In the genomic region with DNA sequence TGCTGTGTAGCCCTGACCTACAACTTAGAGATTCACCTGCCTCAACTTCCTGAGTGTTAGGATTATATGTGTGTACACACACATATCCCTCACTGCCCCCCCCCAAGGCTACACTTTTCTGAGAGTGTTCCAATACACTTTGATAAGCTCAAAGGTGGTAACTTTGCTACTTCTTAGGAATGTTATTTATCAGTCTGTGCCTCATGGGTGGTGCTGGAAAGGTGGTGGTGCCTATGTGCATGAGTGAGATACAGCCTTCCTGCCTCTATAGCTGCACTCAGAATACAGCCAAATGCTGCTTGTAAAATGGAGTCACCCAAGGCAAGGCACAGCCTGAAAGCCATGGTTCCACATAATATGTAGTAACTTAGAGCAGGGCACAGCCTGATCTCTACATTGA, we compare ENCODE assay signal across 13 mouse cellular contexts. TPM values are rescaled to one million over a fixed set of nuclear protein-coding genes. Genes with fewer than 3 reads are reported as not detected.
DNase-seq lines count a peak whose midpoint lies in the region; ATAC-seq and TF ChIP-seq lines count a peak whose summit lies in the region.
"Had no signal": no experiment of that assay in that cellular context is flagged by ENCODE, and none has a peak within 500 bp of the region (broad histone marks: within the 10 kb centered on the region; RNA-seq: fewer than 3 reads in every experiment).

No protein-coding gene starts in this region.

- H3K9me3 ChIP-seq in MEL (replicated peaks; ENCODE audit: insufficient read depth, low read length) = no peaks in the 10 kb centered on the region
- H3K9me3 ChIP-seq in liver, postnatal 0 days (ENCODE audit: low read length) = no peaks in the 10 kb centered on the region
- H3K9me3 ChIP-seq: forebrain, embryonic 15.5 days; hindbrain, embryonic 10.5 days had no signal

- H3K27me3 ChIP-seq in MEL (ENCODE audit: control insufficient read depth in 1 of 2, insufficient read depth in 2 of 2, low read length in 2 of 2) = no peaks in the 10 kb centered on the region
- H3K27me3 ChIP-seq in liver, postnatal 0 days (ENCODE audit: insufficient read depth, low read length) = no peaks in the 10 kb centered on the region
- H3K27me3 ChIP-seq: forebrain, embryonic 15.5 days had no signal

- peak overlapping the region; percentile 53 for H3K4me2 ChIP-seq in liver, postnatal 0 days (ENCODE audit: low read depth, low read length)
- H3K4me2 ChIP-seq: forebrain, embryonic 15.5 days; lung, embryonic 14.5 days had no signal

- peaks cover 20 to 35% of the 10 kb centered on the region in 2 experiments for H3K4me1 ChIP-seq in MEL (ENCODE audit: control insufficient read depth in 1 of 2, insufficient read depth in 2 of 2, low read length in 2 of 2)
- H3K4me1 ChIP-seq in bone marrow, adult 2 months (ENCODE audit: control insufficient read depth, insufficient read depth, low read length) = peaks cover 11% of the 10 kb centered on the region; the same call in 1 of the 2 replicates
- H3K4me1 ChIP-seq in liver, postnatal 0 days (ENCODE audit: insufficient read depth) = peaks cover 58% of the 10 kb centered on the region

- peak; percentile 73 for DNase-seq in MEL (ENCODE audit: low read depth, low spot score)
- DNase-seq in liver, postnatal 0 days = peak; percentile 60
- DNase-seq in right cerebral cortex, postnatal 25 days = no peak
- no peak for DNase-seq in cerebellum, postnatal 10 days
- DNase-seq in gastrocnemius, postnatal 14 days = no peak
- DNase-seq: kidney, adult 2 months; kidney, postnatal 25 days; lung, embryonic 14.5 days; thymus, adult 18-20 months had no signal

- H3K79me2 ChIP-seq in MEL (ENCODE audit: control insufficient read depth, insufficient read depth, low read length, poor library complexity) = peaks cover 15% of the 10 kb centered on the region

- peak overlapping the region; percentile 88 for H3K27ac ChIP-seq in MEL (ENCODE audit: control insufficient read depth, low read depth, low read length)
- H3K27ac ChIP-seq in bone marrow, adult 2 months (ENCODE audit: control insufficient read depth, insufficient read depth, low read depth, low read length, poor library complexity) = peak overlapping the region; percentile 47; the same call in 1 of the 2 replicates
- H3K27ac ChIP-seq in liver, postnatal 0 days (ENCODE audit: low read depth) = peak overlapping the region; percentile 88
- H3K27ac ChIP-seq: forebrain, embryonic 15.5 days; hindbrain, embryonic 10.5 days had no signal

- ATAC-seq in erythroid progenitor cell, adult 5-6 weeks (replicated peaks; ENCODE audit: low FRiP score, poor library complexity, severe bottlenecking) = peak; percentile 66
- peak; percentile 38 for ATAC-seq in liver, postnatal 0 days
- ATAC-seq: forebrain, embryonic 15.5 days had no signal

- no peak for TF ChIP-seq POLR2A in MEL (IDR thresholded peaks at IDR 0.05; ENCODE audit: control insufficient read depth in 1 of 2, insufficient read depth in 1 of 2, low read depth in 1 of 2, low read length in 2 of 2, poor library complexity in 1 of 2)
- no peak for TF ChIP-seq POLR2A in bone marrow, adult 2 months (IDR thresholded peaks at IDR 0.05; ENCODE audit: borderline replicate concordance, control insufficient read depth, low read depth, low read length)

- TF ChIP-seq EP300 in MEL (IDR thresholded peaks at IDR 0.05; ENCODE audit: low read depth in 1 of 2, low read length in 2 of 2) = peak in 1 of 2 experiments; percentile 38; a peak in 2 of 4 replicates
- TF ChIP-seq EP300 in liver, postnatal 0 days (IDR thresholded peaks at IDR 0.05; ENCODE audit: low read depth) = peak; percentile 89

- no peak for TF ChIP-seq CTCF in MEL (IDR thresholded peaks at IDR 0.05 in 2 of 3, conservative IDR thresholded peaks at IDR 0.05 in 1 of 3; ENCODE audit: control insufficient read depth in 1 of 3, insufficient read depth in 1 of 3, low read depth in 2 of 3, low read length in 3 of 3, poor library complexity in 1 of 3, severe bottlenecking in 1 of 3)
- TF ChIP-seq CTCF in bone marrow, adult 2 months (IDR thresholded peaks at IDR 0.05; ENCODE audit: control insufficient read depth, insufficient read depth, low read length) = no peak
- no peak for TF ChIP-seq CTCF in liver, postnatal 0 days (IDR thresholded peaks at IDR 0.05; ENCODE audit: low read depth)

- H3K9ac ChIP-seq in MEL (ENCODE audit: control insufficient read depth, low read depth, low read length, poor library complexity, severe bottlenecking) = peak overlapping the region; percentile 19
- peak overlapping the region; percentile 1; the same call in 1 of the 2 replicates for H3K9ac ChIP-seq in liver, postnatal 0 days (replicated peaks)
- H3K9ac ChIP-seq: forebrain, embryonic 15.5 days; lung, embryonic 14.5 days had no signal

- intact Hi-C loops in gastrocnemius, postnatal 14 days (cut with DNase I; ENCODE audit: low total_unique reads) = no loop called here

- peaks cover 0 to 35% of the 10 kb centered on the region in 2 experiments; a peak in 2 of 4 replicates for H3K36me3 ChIP-seq in MEL (ENCODE audit: control insufficient read depth in 1 of 2, insufficient read depth in 2 of 2, low read length in 2 of 2)
- no peaks in the 10 kb centered on the region for H3K36me3 ChIP-seq in liver, postnatal 0 days (replicated peaks; ENCODE audit: insufficient read depth, low read length)
- H3K36me3 ChIP-seq: forebrain, embryonic 15.5 days; hindbrain, embryonic 10.5 days had no signal

- TF ChIP-seq RAD21 in MEL (IDR thresholded peaks at IDR 0.05; ENCODE audit: low read depth, low read length) = no peak

- no peak overlapping the region; a peak in 1 of 4 replicates for H3K4me3 ChIP-seq in MEL (ENCODE audit: control insufficient read depth in 1 of 2, insufficient read depth in 1 of 2, low read depth in 2 of 2, low read length in 2 of 2)
- no peak overlapping the region for H3K4me3 ChIP-seq in bone marrow, adult 2 months (replicated peaks; ENCODE audit: control insufficient read depth, low read depth, low read length)
- no peak overlapping the region for H3K4me3 ChIP-seq in liver, postnatal 0 days (ENCODE audit: low read depth, low read length)
- H3K4me3 ChIP-seq: forebrain, embryonic 15.5 days; hindbrain, embryonic 10.5 days had no signal

TF ChIP-seq in MEL, 35 proteins besides CTCF, POLR2A, EP300 and RAD21:
- TF ChIP-seq JUND (IDR thresholded peaks at IDR 0.05; ENCODE audit: low read depth, low read length) = no peak
- TF ChIP-seq GATA1 (IDR thresholded peaks at IDR 0.05; ENCODE audit: low read depth, low read length) = peak; percentile 20; the same call in 1 of the 2 replicates
- peak; percentile 18; the same call in 1 of the 2 replicates for TF ChIP-seq TCF12 (IDR thresholded peaks at IDR 0.05; ENCODE audit: low read depth, low read length)
- TF ChIP-seq HCFC1 (IDR thresholded peaks at IDR 0.05; ENCODE audit: low read depth, low read length) = no peak
- peak; percentile 77 for TF ChIP-seq TAL1 (IDR thresholded peaks at IDR 0.05; ENCODE audit: low read length)
- no peak for TF ChIP-seq MXI1 (IDR thresholded peaks at IDR 0.05; ENCODE audit: low read depth, low read length)
- TF ChIP-seq BHLHE40 (IDR thresholded peaks at IDR 0.05; ENCODE audit: borderline replicate concordance, low read depth, low read length) = no peak

RNA-seq across cellular contexts. Expression of a gene that starts 3.0 kb away (rescaled TPM):
- 59.5 and 60.6 TPM in 2 replicates for total RNA-seq in MEL (2012; rRNA removed)
- polyA plus RNA-seq in MEL (2012; ENCODE audit: insufficient read depth in 1 of 2, insufficient read length in 2 of 2, low read depth in 1 of 2, low replicate concordance in 2 of 2, missing spikeins in 1 of 2) = 10 to 100 TPM; 34.7 to 67.9 TPM
- 38.8 and 59.9 TPM in 2 replicates for polyA plus RNA-seq in bone marrow, adult 2 months (2011; ENCODE audit: insufficient read depth, insufficient read length, low replicate concordance, missing spikeins)
- total RNA-seq in erythroid progenitor cell, adult 5-6 weeks (2015; ENCODE audit: low replicate concordance) = 71.7 and 96.2 TPM in 2 replicates
- total RNA-seq in erythroid progenitor cell, adult 5-6 weeks (2017; ENCODE audit: low replicate concordance) = 108 and 150 TPM in 2 replicates
- polyA plus RNA-seq in liver, postnatal 0 days (2015; fragmentation: Nextera tagmentation; extraction: Ambion mirVana) = 27.8 and 33.8 TPM in 2 replicates
- total RNA-seq in gastrocnemius, postnatal 14 days (2021) = 10 to 100 TPM; 37.2 to 41.6 TPM

RNA-seq across cellular contexts. Expression of a gene that starts 19.3 kb away (rescaled TPM):
- 36.1 and 36.3 TPM in 2 replicates for total RNA-seq in MEL (2012; rRNA removed)
- polyA plus RNA-seq in MEL (2012; ENCODE audit: insufficient read depth in 1 of 2, insufficient read length in 2 of 2, low read depth in 1 of 2, low replicate concordance in 2 of 2, missing spikeins in 1 of 2) = 10 to 100 TPM in 1 of 2 experiments, not detected in 1; 46.7 TPM
- 5.5 and 10.9 TPM in 2 replicates for polyA plus RNA-seq in bone marrow, adult 2 months (2011; ENCODE audit: insufficient read depth, insufficient read length, low replicate concordance, missing spikeins)
- 4.6 and 6.8 TPM in 2 replicates for total RNA-seq in erythroid progenitor cell, adult 5-6 weeks (2015; ENCODE audit: low replicate concordance)
- 6.8 and 10.8 TPM in 2 replicates for total RNA-seq in erythroid progenitor cell, adult 5-6 weeks (2017; ENCODE audit: low replicate concordance)
- polyA plus RNA-seq in liver, postnatal 0 days (2015; fragmentation: Nextera tagmentation; extraction: Ambion mirVana) = 12.6 and 14.7 TPM in 2 replicates
- 10 to 100 TPM; 19.5 to 23.0 TPM for total RNA-seq in gastrocnemius, postnatal 14 days (2021)

Comparison
In these comparisons a context has a peak if more than half of its experiments do, and no peak if none do; other contexts are left out.
1. DNase-seq: peak in MEL (single experiment) and liver, postnatal 0 days (single experiment); none in right cerebral cortex, postnatal 25 days (single experiment), cerebellum, postnatal 10 days (0 of 2) and gastrocnemius, postnatal 14 days (single experiment).
2. Peak in every context shown above with its lines, with median percentiles within 50 percentile points of each other: H3K27ac ChIP-seq.